Mouse (Mus musculus) heart, postnatal 0 days (tissue): ENCODE results near the gene Ophn1.

Source experiments
- CTCF ChIP-seq: IDR thresholded peaks from 2 replicates; pipeline ENCODE4 v1.5.1; 2016; ENCODE audit warnings: antibody characterized with exemption, control low read depth, low read depth
- EP300 ChIP-seq: IDR thresholded peaks from 2 replicates; pipeline ENCODE4 v1.6.1; 2016; ENCODE audit warnings: antibody characterized with exemption, low read depth

DNA sequence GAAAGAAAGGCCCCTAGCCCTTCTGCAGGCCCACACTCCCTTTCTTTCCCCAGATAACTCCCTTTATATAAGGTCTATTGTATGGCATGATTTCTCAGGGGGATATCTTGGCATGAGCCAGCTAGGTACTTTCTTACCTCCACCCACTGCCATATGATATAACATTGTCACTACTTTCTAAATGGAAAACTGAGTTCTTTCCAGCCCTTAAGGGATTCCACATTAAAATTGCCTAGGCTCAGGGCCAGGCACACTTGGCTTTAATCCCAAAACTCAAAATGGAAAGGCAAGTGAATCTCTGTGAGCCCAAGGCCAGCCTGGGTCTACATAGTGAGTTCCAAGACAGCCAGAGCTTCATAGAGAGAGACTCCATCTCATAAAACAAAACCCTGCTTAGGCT, 183.1 kb downstream of the Ophn1 start:
- TF ChIP-seq CTCF (no peak), EP300 (no peak)
